Mouse (Mus musculus) neural tube, embryonic 11.5 days (tissue): ENCODE measurements around the gene Elp4. TPM values are rescaled to one million over a fixed set of nuclear protein-coding genes. Genes with fewer than 3 reads are reported as not detected.

Source experiments
- ATAC-seq: fragments of 200-750 bp; cut with Nextera tagmentation; 2 replicates; pipeline ENCODE4 v1.8.0; 2017; ENCODE audit warnings: moderate number of reproducible peaks, mild to moderate bottlenecking, moderate TSS enrichment, moderate library complexity; ENCODE audit not compliant: insufficient read depth, low FRiP score, low TSS enrichment
- DNase-seq: peaks from one replicate; pipeline ENCODE4 v3.0.0-alpha.2; 2015; ENCODE audit warnings: low spot score
- H3K27ac ChIP-seq: fragments of 300-500 bp; sonication (generic); 2 replicates; pipeline ENCODE4 v1.5.1; 2014; ENCODE audit warnings: low read depth, mild to moderate bottlenecking, low read length
- H3K27me3 ChIP-seq: fragments of 300-500 bp; sonication (generic); 2 replicates; pipeline ENCODE4 v1.6.1; 2014; ENCODE audit warnings: mild to moderate bottlenecking, low read length, mixed read lengths; ENCODE audit not compliant: control insufficient read depth, insufficient read depth
- H3K36me3 ChIP-seq: fragments of 300-500 bp; sonication (generic); 2 replicates; pipeline ENCODE4 v1.6.1; 2014; ENCODE audit warnings: mild to moderate bottlenecking, low read length, moderate library complexity, mixed read lengths; ENCODE audit not compliant: control insufficient read depth, insufficient read depth
- H3K4me1 ChIP-seq: fragments of 300-500 bp; sonication (generic); 2 replicates; pipeline ENCODE4 v1.6.1; 2014; ENCODE audit warnings: low read length, mixed read lengths; ENCODE audit not compliant: control insufficient read depth, insufficient read depth
- H3K4me2 ChIP-seq: fragments of 300-500 bp; sonication (generic); 2 replicates; pipeline ENCODE4 v1.6.1; 2014; ENCODE audit warnings: low read depth, mild to moderate bottlenecking, moderate library complexity
- H3K4me3 ChIP-seq: fragments of 300-500 bp; sonication (generic); 2 replicates; pipeline ENCODE4 v1.5.1; 2014; ENCODE audit warnings: low read depth, low read length
- H3K9ac ChIP-seq: fragments of 300-500 bp; sonication (generic); 2 replicates; pipeline ENCODE4 v1.6.1; 2014; ENCODE audit warnings: mild to moderate bottlenecking, low read length
- H3K9me3 ChIP-seq: fragments of 300-500 bp; sonication (generic); 2 replicates; pipeline ENCODE4 v1.6.1; 2016; ENCODE audit warnings: low read length; ENCODE audit not compliant: control insufficient read depth
- WGBS: fragments of 180-500 bp; shearing (Covaris S2); extraction: QIAGEN DNeasy Blood & Tissue Kit; methylation state at CpG from one replicate; pipeline ENCODE4 v1.1.7; 2014; 5-methylcytosine and 5-hydroxymethylcytosine counted together
- polyA plus RNA-seq: library from polyadenylated mRNA; unstranded; fragments of >200 nt; fragmentation: Nextera tagmentation; extraction: Ambion mirVana; gene quantifications from 2 replicates; pipeline ENCODE4 v1.2.1, GENCODE M21; 2014

The Elp4 gene
- polyA plus RNA-seq, 1 experiment from 2014 or later, result 53.2 TPM

DNA sequence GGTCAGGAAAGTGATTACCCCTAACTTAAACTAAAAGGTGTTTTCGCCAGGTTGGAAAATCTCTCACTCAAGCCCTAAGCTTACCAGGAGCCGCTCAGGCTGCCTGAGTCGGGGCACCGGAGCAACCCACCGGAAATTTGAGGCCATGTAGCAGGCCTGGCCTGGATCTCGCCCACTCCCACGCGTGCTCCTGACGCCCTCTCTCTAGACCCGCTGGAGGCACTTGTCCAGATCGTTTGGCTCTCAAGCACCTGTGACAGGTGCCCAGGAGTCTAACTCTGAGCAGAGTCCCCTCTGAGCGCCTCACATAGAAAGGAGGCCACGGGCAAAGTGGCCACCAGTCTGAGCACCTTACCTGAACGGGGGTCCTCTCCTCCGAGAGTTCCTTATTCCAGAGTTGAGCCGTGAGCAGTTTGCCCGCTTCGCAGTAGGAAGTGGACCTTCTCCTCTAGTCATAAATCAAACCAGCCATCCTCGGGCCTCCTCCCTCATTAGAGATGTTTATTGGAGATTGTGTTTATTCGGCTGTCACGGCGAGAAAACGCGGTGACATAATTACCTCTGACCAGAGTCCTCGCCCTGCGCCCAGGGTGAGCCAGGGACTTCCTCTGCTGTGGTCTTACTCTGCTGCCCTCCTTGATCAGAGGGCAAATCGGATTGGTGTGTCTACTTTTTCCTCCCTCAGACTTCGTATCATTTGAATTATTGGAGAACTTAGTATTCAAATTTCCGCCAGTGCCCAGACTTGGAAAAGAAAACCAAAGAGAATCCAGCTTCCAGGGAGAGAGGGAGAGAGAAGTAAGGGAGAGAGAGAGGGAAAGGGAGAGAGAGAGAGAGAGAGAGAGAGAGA lies 234.3 kb downstream of the Elp4 start:
- peak; percentile 52 for DNase-seq
- peak overlapping the region; percentile 39 for H3K4me3 ChIP-seq
- peaks cover 87% of the 10 kb centered on the region for H3K27me3 ChIP-seq
- H3K36me3 ChIP-seq, result no peaks in the 10 kb centered on the region
- peak overlapping the region; percentile 71 for H3K4me2 ChIP-seq
- no peak overlapping the region for H3K27ac ChIP-seq
- H3K9me3 ChIP-seq, result no peaks in the 10 kb centered on the region
- ATAC-seq, result no peak
- H3K9ac ChIP-seq, result peak overlapping the region; percentile 53
- peaks cover 33% of the 10 kb centered on the region for H3K4me1 ChIP-seq
- 1% methylated on average over 29 of the region's 29 CpGs for whole genome bisulfite sequencing

DNA sequence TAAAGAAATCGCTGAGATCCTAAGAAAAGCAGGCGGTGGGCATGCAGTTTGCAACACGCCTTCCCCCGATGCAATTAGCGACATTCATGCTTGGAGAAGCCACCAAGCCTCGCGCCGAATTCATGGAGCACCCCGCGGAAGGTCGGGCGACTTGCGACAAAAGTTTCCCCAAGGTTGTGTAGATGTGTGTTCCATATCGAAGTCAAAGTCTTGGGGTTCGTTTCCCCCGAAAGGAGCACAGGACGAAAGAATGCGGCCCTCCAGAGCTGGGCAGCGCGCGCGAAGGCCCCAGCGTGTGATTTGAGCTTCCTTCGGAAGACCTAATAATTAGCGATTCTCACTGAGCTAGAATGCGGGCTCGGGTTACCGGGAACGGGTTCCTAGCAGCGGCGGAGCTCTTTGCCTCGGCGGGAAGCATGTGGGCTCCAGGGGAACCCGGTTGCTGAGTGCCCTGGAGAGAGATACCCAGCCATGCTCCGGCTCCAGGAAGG lies 234.9 kb downstream of the Elp4 start:
- H3K27me3 ChIP-seq, result peaks cover 87% of the 10 kb centered on the region
- under 1% methylated on average over 35 of the region's 35 CpGs for WGBS
- H3K4me3 ChIP-seq, result peak overlapping the region; percentile 39
- H3K4me1 ChIP-seq, result peaks cover 29% of the 10 kb centered on the region
- no peaks in the 10 kb centered on the region for H3K9me3 ChIP-seq
- ATAC-seq, result no peak
- peak overlapping the region; percentile 53 for H3K9ac ChIP-seq
- no peaks in the 10 kb centered on the region for H3K36me3 ChIP-seq
- peak; percentile 54 for DNase-seq
- peak overlapping the region; percentile 71 for H3K4me2 ChIP-seq
- no peak overlapping the region for H3K27ac ChIP-seq

DNA sequence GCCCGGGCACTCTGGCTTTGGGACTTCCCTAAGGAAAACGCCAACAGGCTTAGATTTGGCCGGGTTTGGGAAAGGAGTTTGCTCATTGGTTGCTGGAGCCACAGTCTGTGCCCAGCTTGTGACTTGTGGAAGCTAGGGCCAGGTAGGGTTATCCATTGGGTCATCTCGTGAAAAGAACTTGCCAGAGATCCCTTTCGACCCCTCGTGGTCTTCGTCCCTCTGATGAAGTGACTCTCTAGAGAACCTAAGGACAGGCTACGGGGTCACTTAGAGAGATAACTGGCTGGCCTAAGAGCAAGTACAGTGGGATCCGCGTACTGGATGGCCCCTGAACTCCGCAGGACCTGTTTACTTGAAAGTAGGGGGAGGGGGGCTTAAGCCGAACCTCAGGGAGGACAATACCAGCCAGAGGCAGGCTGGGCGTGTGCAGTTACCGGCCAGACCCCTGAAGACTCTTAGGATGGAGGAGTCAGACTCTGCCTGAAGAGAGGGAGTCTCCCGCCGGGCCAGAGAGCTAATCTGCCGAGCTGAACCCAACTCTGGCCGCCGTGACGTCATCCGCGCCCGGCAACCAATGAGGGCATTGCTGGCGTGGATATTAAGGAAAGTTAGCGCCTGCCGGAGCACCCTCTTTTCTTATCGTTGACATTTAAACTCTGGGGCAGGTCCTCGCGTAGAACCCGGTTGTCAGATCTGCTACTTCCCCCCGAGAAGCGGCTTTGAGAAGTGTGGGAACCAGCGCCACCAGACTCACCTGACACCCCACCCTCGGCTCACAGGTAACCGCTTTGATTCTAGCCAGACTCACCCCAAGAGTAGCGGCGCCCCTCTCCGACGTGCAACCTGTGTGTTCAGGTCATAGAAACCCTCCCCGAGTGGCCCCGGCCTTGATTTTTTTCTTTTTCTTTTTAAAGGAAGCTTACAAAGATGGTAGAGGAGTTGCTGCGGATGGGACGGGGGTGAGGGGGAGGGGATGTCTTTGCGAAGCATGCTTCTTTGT lies 235.8 kb downstream of the Elp4 start, which contains the start of gene Pax6:
Gene Pax6 (plus strand): TSS at position 630 of the 1,000 bp plus-strand sequence.
- Histone ChIP-seq H3K36me3 (no peaks in the 10 kb centered on the region), H3K9ac (peak within 1 kb of the TSS; percentile 53), H3K4me3 (peak within 1 kb of the TSS; percentile 39), H3K27me3 (peaks cover 88% of the 10 kb centered on the region), H3K27ac (no peak within 1 kb of the TSS), H3K4me1 (peaks cover 23% of the 10 kb centered on the region), H3K9me3 (no peaks in the 10 kb centered on the region), H3K4me2 (peak within 1 kb of the TSS; percentile 71)
- under 1% methylated on average over 44 of the region's 44 CpGs for WGBS
- DNase-seq, result peak; percentile 65
- peak; percentile 27 for ATAC-seq

DNA sequence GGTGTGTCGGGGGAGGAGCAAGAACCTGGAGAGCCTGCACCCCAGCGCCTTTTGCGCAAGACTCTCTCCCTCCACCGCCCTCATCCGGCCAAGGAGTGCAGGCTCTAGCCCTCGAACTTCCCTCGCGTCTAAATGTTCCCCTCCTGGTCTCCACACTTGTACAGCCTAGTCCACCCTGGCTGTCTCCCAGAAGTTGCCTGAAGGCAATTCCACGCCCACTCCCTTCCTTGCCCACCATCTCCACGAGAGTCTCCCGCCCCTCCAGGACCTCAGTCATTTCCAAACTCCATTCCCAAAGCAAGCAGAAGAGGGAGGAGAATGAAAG lies 236.8 kb downstream of the Elp4 start:
- Histone ChIP-seq H3K9ac (no peak overlapping the region), H3K36me3 (no peaks in the 10 kb centered on the region), H3K4me3 (no peak overlapping the region), H3K27ac (no peak overlapping the region), H3K4me1 (peaks cover 20% of the 10 kb centered on the region), H3K9me3 (no peaks in the 10 kb centered on the region), H3K4me2 (0 out of 2 replicates have a peak overlapping the region, but pooled peaks have one; percentile 3), H3K27me3 (peaks cover 93% of the 10 kb centered on the region)
- WGBS, result 0% methylated on average over 11 of the region's 11 CpGs
- peak; percentile 49 for DNase-seq
- no peak for ATAC-seq

DNA sequence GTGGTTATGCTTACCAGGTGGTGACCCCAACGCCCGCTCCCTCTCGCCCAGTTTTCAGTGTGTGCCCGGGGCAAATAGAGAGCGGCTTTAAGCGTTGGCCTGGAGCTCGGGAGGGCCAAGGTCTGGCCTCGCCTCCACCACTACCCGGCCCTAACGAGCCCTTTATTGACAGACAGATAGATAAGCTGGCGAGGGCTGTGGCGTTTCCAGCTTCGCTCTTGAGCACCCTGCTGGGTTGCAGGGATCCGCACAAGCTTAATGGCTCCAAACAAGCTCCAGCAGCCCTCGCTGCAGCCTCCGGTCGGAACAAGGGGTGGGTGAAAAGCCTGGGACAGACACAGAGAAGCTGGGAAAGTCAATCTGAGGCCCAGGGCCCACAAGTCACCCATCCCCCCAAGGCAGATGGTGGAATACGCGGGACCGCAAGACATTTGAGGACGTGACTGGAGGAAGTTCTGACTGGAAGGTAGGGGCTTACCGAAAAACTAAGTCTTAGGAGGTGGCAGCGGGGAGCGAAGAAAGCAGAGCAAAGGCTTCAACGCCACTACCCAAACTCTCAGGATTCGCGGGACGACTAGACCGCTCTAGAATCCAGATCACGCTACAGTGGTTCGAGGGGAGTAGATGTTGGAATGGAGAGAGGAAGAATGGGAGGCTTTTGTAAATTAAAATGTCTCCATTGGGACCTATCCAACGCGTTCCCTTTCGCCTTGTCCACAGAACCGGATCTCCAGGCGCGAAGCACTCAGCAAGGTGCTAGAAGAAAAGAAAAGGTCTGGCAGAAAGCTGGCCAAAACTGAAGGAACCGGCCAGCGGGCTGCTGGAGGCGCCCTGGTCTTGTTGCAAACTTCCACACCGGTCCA lies 237.4 kb downstream of the Elp4 start:
- H3K9ac ChIP-seq, result no peak overlapping the region
- H3K9me3 ChIP-seq, result no peaks in the 10 kb centered on the region
- 3% methylated on average over 41 of the region's 41 CpGs for WGBS
- ATAC-seq (no peak), DNase-seq (peak; percentile 49)
- peaks cover 94% of the 10 kb centered on the region for H3K27me3 ChIP-seq
- no peaks in the 10 kb centered on the region for H3K36me3 ChIP-seq
- peaks cover 20% of the 10 kb centered on the region for H3K4me1 ChIP-seq
- H3K27ac ChIP-seq, result no peak overlapping the region
- H3K4me2 ChIP-seq, result peak overlapping the region; percentile 17; the same call in 1 of the 2 replicates
- H3K4me3 ChIP-seq, result no peak overlapping the region

DNA sequence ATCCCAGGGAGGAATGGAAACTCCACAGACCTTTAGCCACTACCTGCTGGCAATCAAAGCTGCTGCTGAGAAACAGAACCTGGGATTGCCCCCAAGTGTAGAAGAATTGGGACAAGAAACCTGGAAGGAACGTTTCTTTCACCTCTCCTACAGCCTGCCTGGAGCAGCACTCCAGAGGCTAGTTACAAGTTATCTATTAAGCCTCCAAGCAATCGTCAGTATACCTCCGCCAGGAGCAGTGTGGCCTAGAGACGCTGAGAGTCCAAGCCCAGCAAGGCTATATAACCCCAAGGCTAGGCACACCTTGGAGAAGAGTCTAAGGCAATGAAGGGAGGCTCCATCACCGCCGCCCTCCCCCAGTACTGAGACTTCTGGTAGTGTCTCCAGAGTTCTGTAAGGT lies 238.0 kb downstream of the Elp4 start:
- Histone ChIP-seq H3K4me1 (peaks cover 20% of the 10 kb centered on the region), H3K4me3 (no peak overlapping the region), H3K9me3 (no peaks in the 10 kb centered on the region), H3K27me3 (peaks cover 92% of the 10 kb centered on the region), H3K4me2 (no peak overlapping the region), H3K9ac (no peak overlapping the region), H3K27ac (no peak overlapping the region), H3K36me3 (no peaks in the 10 kb centered on the region)
- 10% methylated on average over 6 of the region's 6 CpGs for WGBS
- DNase-seq, result peak; percentile 12
- no peak for ATAC-seq

DNA sequence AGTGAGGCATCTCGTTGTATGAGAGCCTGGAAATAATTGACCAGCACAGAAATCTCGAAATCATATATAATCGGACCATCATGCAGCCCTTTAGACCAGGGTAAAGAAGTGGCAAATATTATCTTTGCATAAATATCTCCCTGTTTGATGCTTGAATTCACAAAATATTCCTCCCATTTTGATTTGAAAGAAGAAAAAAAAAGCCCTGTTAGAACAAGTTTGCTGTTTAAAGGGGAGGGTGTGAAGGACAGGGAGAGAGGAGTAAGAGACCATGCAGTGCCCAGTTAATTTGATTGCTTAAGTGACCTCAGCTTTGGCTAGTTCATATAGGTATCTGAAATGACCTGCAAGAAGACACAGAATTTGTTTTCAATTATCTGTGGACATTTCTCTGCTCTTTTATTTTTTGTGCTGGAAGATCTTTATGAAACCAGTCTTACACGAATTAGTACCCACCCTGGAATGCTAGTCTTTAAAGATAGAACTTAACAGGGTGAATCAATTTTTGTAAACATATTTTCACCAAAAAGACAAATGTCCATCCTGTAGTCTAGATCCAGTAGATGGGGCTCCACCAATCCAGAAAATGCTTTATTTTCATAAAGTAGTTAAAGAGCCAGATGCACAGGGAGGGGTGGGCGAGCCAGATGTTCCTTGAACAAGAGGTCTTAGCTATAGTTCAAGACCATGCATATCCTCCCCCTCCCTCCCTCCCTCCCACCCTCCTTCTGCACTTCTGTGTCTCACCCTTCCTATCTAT lies 238.7 kb downstream of the Elp4 start:
- DNase-seq, result no peak
- no peak for ATAC-seq
- no peaks in the 10 kb centered on the region for H3K9me3 ChIP-seq
- H3K9ac ChIP-seq, result no peak overlapping the region
- no peaks in the 10 kb centered on the region for H3K36me3 ChIP-seq
- no peak overlapping the region for H3K4me2 ChIP-seq
- H3K27me3 ChIP-seq, result peaks cover 89% of the 10 kb centered on the region
- H3K4me3 ChIP-seq, result no peak overlapping the region
- H3K4me1 ChIP-seq, result peaks cover 20% of the 10 kb centered on the region
- H3K27ac ChIP-seq, result no peak overlapping the region
- WGBS, result 12% methylated on average over 5 of the region's 5 CpGs
